ENCODE assay signal across 9 mouse cellular contexts in the genomic region with DNA sequence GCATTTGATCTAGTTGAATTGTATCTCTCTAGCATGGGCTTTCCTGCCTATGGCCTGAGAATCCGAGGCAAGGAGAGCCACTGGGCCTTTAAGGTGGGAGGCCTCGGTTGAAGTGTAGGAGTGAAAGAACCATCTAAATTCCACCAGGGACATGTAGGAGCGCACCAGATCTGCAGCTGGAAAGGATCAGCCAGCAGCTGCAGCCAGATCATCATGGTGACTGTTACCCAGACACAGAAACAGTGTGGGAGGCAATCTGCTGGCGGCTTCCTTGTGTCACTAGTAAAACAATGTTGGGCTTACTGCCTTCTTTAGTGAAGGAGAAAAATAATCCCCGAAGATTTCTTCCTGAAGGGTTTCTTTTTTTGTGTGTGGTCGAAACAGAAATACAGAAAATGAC.
DNase-seq lines count a peak whose midpoint lies in the region; ATAC-seq and TF ChIP-seq lines count a peak whose summit lies in the region.
"Had no signal": no experiment of that assay in that cellular context is flagged by ENCODE, and none has a peak within 500 bp of the region (broad histone marks: within the 10 kb centered on the region; RNA-seq: fewer than 3 reads in every experiment).

No protein-coding gene starts in this region.

- H3K4me2 ChIP-seq in hindbrain, postnatal 0 days (ENCODE audit: low read depth, low read length), result no peak overlapping the region
- H3K4me2 ChIP-seq in forebrain, embryonic 14.5 days (ENCODE audit: low read length), result no peak overlapping the region
- H3K4me2 ChIP-seq: hindbrain, embryonic 13.5 days had no signal

- TF ChIP-seq CTCF in olfactory bulb, adult 2 months (IDR thresholded peaks at IDR 0.05; ENCODE audit: insufficient read depth, low read depth, low read length), result no peak
- TF ChIP-seq CTCF in hindbrain, postnatal 0 days (IDR thresholded peaks at IDR 0.05; ENCODE audit: low read depth), result no peak

- no peaks in the 10 kb centered on the region for H3K36me3 ChIP-seq in hindbrain, postnatal 0 days (ENCODE audit: insufficient read depth, low read length)
- H3K36me3 ChIP-seq in forebrain, embryonic 14.5 days (ENCODE audit: control insufficient read depth, insufficient read depth, low read length), result no peaks in the 10 kb centered on the region
- H3K36me3 ChIP-seq: hindbrain, embryonic 13.5 days had no signal

- no peak overlapping the region for H3K9ac ChIP-seq in hindbrain, postnatal 0 days (replicated peaks; ENCODE audit: low read length)
- no peak overlapping the region for H3K9ac ChIP-seq in forebrain, embryonic 14.5 days (ENCODE audit: low read length)
- H3K9ac ChIP-seq: hindbrain, embryonic 13.5 days had no signal

- TF ChIP-seq POLR2A in olfactory bulb, adult 2 months (IDR thresholded peaks at IDR 0.05; ENCODE audit: insufficient read depth, low read depth, low read length), result no peak

- peak overlapping the region; percentile 46; the same call in 1 of the 2 replicates for H3K27ac ChIP-seq in olfactory bulb, adult 2 months (ENCODE audit: insufficient read depth, low read depth, low read length)
- H3K27ac ChIP-seq in hindbrain, postnatal 0 days, result no peak overlapping the region
- no peak overlapping the region for H3K27ac ChIP-seq in forebrain, embryonic 14.5 days (ENCODE audit: low read depth, low read length)
- H3K27ac ChIP-seq: hindbrain, embryonic 13.5 days had no signal

- H3K9me3 ChIP-seq in hindbrain, postnatal 0 days (ENCODE audit: low read length), result no peaks in the 10 kb centered on the region
- H3K9me3 ChIP-seq in forebrain, embryonic 14.5 days (replicated peaks; ENCODE audit: control insufficient read depth, low read length), result no peaks in the 10 kb centered on the region
- H3K9me3 ChIP-seq: hindbrain, embryonic 13.5 days had no signal

- 41% methylated on average over 6 of the region's 6 CpGs for WGBS in olfactory bulb, adult 2 months
- WGBS in hindbrain, postnatal 0 days, result 79% methylated on average over 6 of the region's 6 CpGs
- WGBS in forebrain, embryonic 14.5 days, result 85% methylated on average over 6 of the region's 6 CpGs

- peak; percentile 3 to 8 for DNase-seq in left cerebral cortex, postnatal 25 days (ENCODE audit: low spot score in 2 of 2)
- no peak for DNase-seq in left cerebral cortex, postnatal 4 days
- peak; percentile 19 for DNase-seq in gonadal fat pad, adult 2 months (ENCODE audit: low read depth)
- DNase-seq in kidney, postnatal 10 days, result peak; percentile 74
- no peak for DNase-seq in neural tube, embryonic 10.5 days (ENCODE audit: extremely low spot score, low spot score)
- DNase-seq in hindbrain, postnatal 0 days (ENCODE audit: low spot score), result no peak
- no peak for DNase-seq in forebrain, embryonic 14.5 days (ENCODE audit: low spot score)

- no peaks in the 10 kb centered on the region; the same call in 1 of the 2 replicates for H3K4me1 ChIP-seq in olfactory bulb, adult 2 months (ENCODE audit: control insufficient read depth, insufficient read depth, low read length)
- no peaks in the 10 kb centered on the region for H3K4me1 ChIP-seq in hindbrain, postnatal 0 days (ENCODE audit: insufficient read depth, low read length)
- H3K4me1 ChIP-seq in forebrain, embryonic 14.5 days (ENCODE audit: control insufficient read depth, insufficient read depth, low read length), result no peaks in the 10 kb centered on the region
- H3K4me1 ChIP-seq: hindbrain, embryonic 13.5 days had no signal

- H3K27me3 ChIP-seq in hindbrain, postnatal 0 days (ENCODE audit: insufficient read depth, low read length), result no peaks in the 10 kb centered on the region
- H3K27me3 ChIP-seq in forebrain, embryonic 14.5 days (replicated peaks; ENCODE audit: control insufficient read depth, insufficient read depth, low read length), result no peaks in the 10 kb centered on the region
- H3K27me3 ChIP-seq: hindbrain, embryonic 13.5 days had no signal

- intact Hi-C loops in left cerebral cortex, postnatal 25 days (cut with DNase I), result no loop called here
- intact Hi-C loops in left cerebral cortex, postnatal 4 days (cut with DNase I), result no loop called here

- no peak overlapping the region for H3K4me3 ChIP-seq in olfactory bulb, adult 2 months (ENCODE audit: insufficient read depth, low read depth, low read length)
- no peak overlapping the region for H3K4me3 ChIP-seq in hindbrain, postnatal 0 days (ENCODE audit: low read length)
- H3K4me3 ChIP-seq in forebrain, embryonic 14.5 days (ENCODE audit: low read depth, low read length), result no peak overlapping the region
- H3K4me3 ChIP-seq: hindbrain, embryonic 13.5 days had no signal

- ATAC-seq in hindbrain, postnatal 0 days, result no peak
- no peak for ATAC-seq in forebrain, embryonic 14.5 days

Comparison
In these comparisons a context has a peak if more than half of its experiments do, and no peak if none do; other contexts are left out.
1. DNase-seq: peak in left cerebral cortex, postnatal 25 days (2 of 2), gonadal fat pad, adult 2 months (single experiment) and kidney, postnatal 10 days (single experiment); none in left cerebral cortex, postnatal 4 days (single experiment), neural tube, embryonic 10.5 days (single experiment), hindbrain, postnatal 0 days (single experiment) and forebrain, embryonic 14.5 days (single experiment).